Mouse (Mus musculus) small intestine, adult 2 months (tissue): ENCODE data around the gene Crct1.

ENCODE experiments used
- CTCF ChIP-seq: fragments of 200-500 bp; IDR thresholded peaks from 2 replicates; pipeline ENCODE4 v1.5.1; 2012; ENCODE audit warnings: low read depth, mild to moderate bottlenecking, control low read depth, inconsistent platforms, low read length, moderate library complexity, mixed read lengths; ENCODE audit not compliant: insufficient replicate concordance, insufficient read length; ENCODE audit errors: extremely low read depth
- POLR2A ChIP-seq: fragments of 200-500 bp; IDR thresholded peaks from 2 replicates; pipeline ENCODE4 v1.6.1; 2012; ENCODE audit warnings: low read depth, mild to moderate bottlenecking, control low read depth, inconsistent platforms, low read length, moderate library complexity

- TF ChIP-seq POLR2A (no peak), CTCF (no peak)
Measured at GRCm38 (mm10) chr3:93031450-93031849, 16.0 kb upstream of the Crct1 start.
